Mouse (Mus musculus) bone marrow, adult 2 months (tissue): ENCODE data around the gene Ufc1.
A peak's percentile ranks its signal among the peaks of the same experiment; 100 is the strongest.

ENCODE experiments used
- CTCF ChIP-seq: fragments of 200-500 bp; IDR thresholded peaks from 2 replicates; pipeline ENCODE4 v1.5.1; 2011; ENCODE audit warnings: low read length, control low read depth; ENCODE audit not compliant: control insufficient read depth, insufficient read depth
- POLR2A ChIP-seq: fragments of 200-500 bp; IDR thresholded peaks from 2 replicates; pipeline ENCODE4 v1.6.1; 2011; ENCODE audit warnings: low read depth, mild to moderate bottlenecking, control low read depth, low read length, borderline replicate concordance; ENCODE audit not compliant: control insufficient read depth

- TF ChIP-seq CTCF, result peak; percentile 50
- no peak for TF ChIP-seq POLR2A
These were observed 37.8 kb downstream of the Ufc1 start for GRCm38 (mm10) chr1:171256937-171257548.
